Mouse (Mus musculus): ENCODE results near the gene Gm19345. TPM values are rescaled to one million over a fixed set of nuclear protein-coding genes. Genes with fewer than 3 reads are reported as not detected.

The Gm19345 gene
- polyA plus RNA-seq, 1 experiment from 2014 or later: 1.4 TPM

- H3K9me3 ChIP-seq: no peaks in the 10 kb centered on the region
- H3K4me2 ChIP-seq (replicated peaks): no peak overlapping the region
- no peaks in the 10 kb centered on the region for H3K36me3 ChIP-seq
- H3K4me1 ChIP-seq: no peaks in the 10 kb centered on the region
- H3K27me3 ChIP-seq: no peaks in the 10 kb centered on the region
- no peak overlapping the region for H3K4me3 ChIP-seq
- H3K27ac ChIP-seq (replicated peaks): no peak overlapping the region
- no peak for ATAC-seq (ENCODE audit: low FRiP score, low read depth)
- H3K9ac ChIP-seq (replicated peaks): no peak overlapping the region
- 82% methylated on average over 10 of the region's 10 CpGs for WGBS
Measured at GRCm38 (mm10) chr7:19859740-19860139, 7.9 kb downstream of the Gm19345 start.

DNA sequence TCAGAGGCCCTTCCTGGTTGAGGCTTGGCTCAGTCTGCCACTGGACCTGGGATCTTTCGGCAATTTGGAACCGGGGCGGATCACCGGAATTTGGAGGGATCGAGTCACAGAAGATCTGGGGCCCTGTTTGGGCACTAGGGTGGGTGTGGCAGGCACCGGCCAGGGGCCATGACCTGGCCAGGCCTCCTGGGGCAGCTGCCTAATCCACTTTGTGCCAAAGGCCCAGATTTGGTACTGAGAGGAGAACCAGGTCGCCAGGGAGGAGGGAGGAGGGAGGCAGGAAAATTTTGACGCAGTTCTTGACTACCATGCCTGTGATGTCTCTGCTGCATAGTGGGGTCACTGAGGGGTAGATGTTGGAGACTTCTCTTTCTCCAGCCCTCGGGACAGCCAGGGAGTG, 9.4 kb downstream of the Gm19345 start, which contains the start of gene Ceacam16:
Gene Ceacam16, minus strand, starts transcription at position 101 of the 400 bp plus-strand sequence.
- Histone ChIP-seq H3K4me2 (replicated peaks) (no peak within 1 kb of the TSS), H3K4me1 (no peaks in the 10 kb centered on the region), H3K9me3 (no peaks in the 10 kb centered on the region), H3K36me3 (no peaks in the 10 kb centered on the region), H3K4me3 (no peak within 1 kb of the TSS), H3K27ac (replicated peaks) (no peak within 1 kb of the TSS), H3K9ac (replicated peaks) (no peak within 1 kb of the TSS), H3K27me3 (no peaks in the 10 kb centered on the region)
- 82% methylated on average over 9 of the region's 9 CpGs for WGBS
- ATAC-seq (ENCODE audit: low FRiP score, low read depth): no peak

GRCm38 (mm10) chr7:19864241-19864640, 12.4 kb downstream of the Gm19345 start:
- no peak overlapping the region for H3K4me3 ChIP-seq
- H3K27ac ChIP-seq (replicated peaks): no peak overlapping the region
- no peaks in the 10 kb centered on the region for H3K27me3 ChIP-seq
- H3K9me3 ChIP-seq: no peaks in the 10 kb centered on the region
- no peak for ATAC-seq (ENCODE audit: low FRiP score, low read depth)
- H3K4me1 ChIP-seq: no peaks in the 10 kb centered on the region
- H3K9ac ChIP-seq (replicated peaks): no peak overlapping the region
- WGBS: 36% methylated on average over 2 of the region's 2 CpGs
- H3K36me3 ChIP-seq: no peaks in the 10 kb centered on the region
- no peak overlapping the region for H3K4me2 ChIP-seq (replicated peaks)

- Histone ChIP-seq H3K27ac (replicated peaks) (no peak overlapping the region), H3K4me3 (no peak overlapping the region), H3K27me3 (no peaks in the 10 kb centered on the region), H3K4me1 (no peaks in the 10 kb centered on the region), H3K36me3 (no peaks in the 10 kb centered on the region), H3K9ac (replicated peaks) (no peak overlapping the region), H3K4me2 (replicated peaks) (no peak overlapping the region), H3K9me3 (no peaks in the 10 kb centered on the region)
- 85% methylated on average over 8 of the region's 8 CpGs for WGBS
- ATAC-seq (ENCODE audit: low FRiP score, low read depth): no peak
Measured at GRCm38 (mm10) chr7:19865246-19866036, 13.6 kb downstream of the Gm19345 start.

GRCm38 (mm10) chr7:19866490-19866889, 14.7 kb downstream of the Gm19345 start:
- Histone ChIP-seq H3K36me3 (no peaks in the 10 kb centered on the region), H3K9ac (replicated peaks) (no peak overlapping the region), H3K27ac (replicated peaks) (no peak overlapping the region), H3K4me2 (replicated peaks) (no peak overlapping the region), H3K27me3 (no peaks in the 10 kb centered on the region), H3K4me1 (no peaks in the 10 kb centered on the region), H3K9me3 (no peaks in the 10 kb centered on the region), H3K4me3 (no peak overlapping the region)
- ATAC-seq (ENCODE audit: low FRiP score, low read depth): no peak
- 88% methylated on average over 6 of the region's 6 CpGs for WGBS

DNA sequence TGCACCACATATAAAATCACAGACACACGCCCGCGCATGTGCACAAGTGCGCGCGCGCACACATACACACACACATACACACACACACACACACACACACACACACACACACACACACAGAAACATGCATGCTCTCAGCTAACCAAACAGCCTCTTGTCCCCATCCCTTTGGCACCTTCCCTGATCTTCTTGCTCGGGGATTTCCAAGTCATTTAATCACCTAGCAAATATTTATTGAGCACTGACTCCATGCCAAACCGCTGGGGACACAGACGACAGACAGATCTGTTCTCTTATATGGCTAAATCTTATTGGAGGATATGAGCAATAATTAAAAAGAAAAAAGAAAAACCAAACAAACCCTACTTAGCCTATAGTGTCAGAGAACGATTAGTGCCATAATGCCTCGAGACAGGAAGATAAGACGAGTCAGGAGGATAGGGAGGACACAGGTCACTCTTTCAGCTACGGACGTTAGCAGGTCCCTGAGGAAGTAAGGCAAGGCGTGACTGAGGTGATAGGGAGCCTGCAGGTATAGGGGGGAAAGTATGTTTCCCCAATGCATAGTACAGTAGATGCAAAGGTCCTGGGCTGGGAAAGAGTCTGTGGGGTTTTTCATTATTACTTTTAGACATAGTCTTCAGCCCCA, 16.1 kb downstream of the Gm19345 start:
- no peak overlapping the region for H3K27ac ChIP-seq (replicated peaks)
- no peaks in the 10 kb centered on the region for H3K9me3 ChIP-seq
- no peaks in the 10 kb centered on the region for H3K27me3 ChIP-seq
- no peak overlapping the region for H3K4me3 ChIP-seq
- H3K4me1 ChIP-seq: no peaks in the 10 kb centered on the region
- H3K36me3 ChIP-seq: no peaks in the 10 kb centered on the region
- H3K9ac ChIP-seq (replicated peaks): no peak overlapping the region
- WGBS: 86% methylated on average over 16 of the region's 16 CpGs
- no peak for ATAC-seq (ENCODE audit: low FRiP score, low read depth)
- H3K4me2 ChIP-seq (replicated peaks): no peak overlapping the region

DNA sequence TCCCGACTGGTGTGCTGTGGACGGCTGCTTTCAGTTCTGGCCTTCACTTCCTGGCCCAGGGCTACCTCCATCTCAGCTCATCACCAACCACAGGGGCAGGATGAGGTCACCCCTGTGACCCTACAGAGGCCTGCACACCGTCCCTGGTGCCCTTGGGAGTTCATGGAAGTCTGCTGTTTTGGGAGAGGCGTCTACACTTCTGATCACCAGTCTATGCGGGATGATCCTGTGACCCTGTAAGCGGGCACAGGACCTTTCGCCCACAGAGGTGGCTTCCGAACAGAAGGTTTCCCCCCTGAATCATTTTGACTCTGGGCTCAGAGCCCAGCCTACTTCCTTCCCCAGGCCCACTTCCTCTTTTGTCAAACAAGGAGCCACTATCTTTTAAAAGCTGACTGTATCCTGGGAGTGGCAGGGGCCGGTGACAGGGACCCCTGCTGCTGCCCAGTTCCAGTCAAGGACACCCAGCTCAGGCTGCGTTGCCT, 19.4 kb downstream of the Gm19345 start:
- Histone ChIP-seq H3K27me3 (no peaks in the 10 kb centered on the region), H3K4me1 (no peaks in the 10 kb centered on the region), H3K4me2 (replicated peaks) (no peak overlapping the region), H3K4me3 (no peak overlapping the region), H3K36me3 (no peaks in the 10 kb centered on the region), H3K9me3 (no peaks in the 10 kb centered on the region), H3K9ac (replicated peaks) (no peak overlapping the region), H3K27ac (replicated peaks) (no peak overlapping the region)
- ATAC-seq (ENCODE audit: low FRiP score, low read depth): no peak
- WGBS: 70% methylated on average over 10 of the region's 10 CpGs

DNA sequence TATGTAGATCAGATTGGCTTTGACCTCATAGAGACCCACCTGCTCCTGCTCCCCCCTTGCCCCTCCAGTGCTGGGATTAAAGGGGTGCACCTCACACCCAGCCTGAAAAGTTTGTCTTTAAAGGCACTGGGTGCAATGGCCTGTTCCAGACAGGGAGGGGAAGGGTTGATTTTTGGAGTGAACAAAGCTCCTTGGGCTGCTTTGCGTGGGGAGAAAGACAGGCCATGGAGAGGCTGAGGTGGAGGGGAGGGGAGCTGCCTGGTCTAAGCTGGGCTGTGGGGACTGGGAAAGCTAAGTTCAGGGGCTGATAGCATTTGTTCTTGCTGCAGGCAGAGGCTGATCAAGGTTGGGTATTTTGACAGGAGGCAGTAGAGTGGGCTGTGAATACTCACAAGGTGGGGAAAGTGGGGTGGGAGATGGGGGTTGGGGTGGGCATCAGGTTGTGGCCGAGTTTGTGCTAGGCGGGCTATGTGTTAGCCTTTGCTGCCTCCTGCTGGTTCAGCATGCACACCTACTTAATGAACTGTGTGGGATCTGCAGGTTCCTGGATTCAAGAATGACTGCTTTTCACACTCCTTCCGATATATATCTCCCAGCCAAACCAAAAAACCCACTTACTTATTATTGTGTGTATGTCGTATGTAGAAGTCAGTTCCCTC, 20.3 kb downstream of the Gm19345 start:
- 47% methylated on average over 5 of the region's 5 CpGs for WGBS
- H3K27me3 ChIP-seq: no peaks in the 10 kb centered on the region
- H3K9me3 ChIP-seq: no peaks in the 10 kb centered on the region
- no peak for ATAC-seq (ENCODE audit: low FRiP score, low read depth)
- no peak overlapping the region for H3K4me3 ChIP-seq
- H3K4me2 ChIP-seq (replicated peaks): no peak overlapping the region
- no peak overlapping the region for H3K27ac ChIP-seq (replicated peaks)
- H3K4me1 ChIP-seq: no peaks in the 10 kb centered on the region
- no peak overlapping the region for H3K9ac ChIP-seq (replicated peaks)
- no peaks in the 10 kb centered on the region for H3K36me3 ChIP-seq

- peak; percentile 17; the same call in 1 of the 2 replicates for ATAC-seq (ENCODE audit: low FRiP score, low read depth)
- 54% methylated on average over 13 of the region's 13 CpGs for WGBS
- Histone ChIP-seq H3K4me2 (replicated peaks) (no peak overlapping the region), H3K4me1 (no peaks in the 10 kb centered on the region), H3K27me3 (no peaks in the 10 kb centered on the region), H3K9me3 (no peaks in the 10 kb centered on the region), H3K9ac (replicated peaks) (no peak overlapping the region), H3K27ac (replicated peaks) (no peak overlapping the region), H3K4me3 (no peak overlapping the region), H3K36me3 (no peaks in the 10 kb centered on the region)
Measured at GRCm38 (mm10) chr7:19875948-19876682, 24.3 kb downstream of the Gm19345 start.

DNA sequence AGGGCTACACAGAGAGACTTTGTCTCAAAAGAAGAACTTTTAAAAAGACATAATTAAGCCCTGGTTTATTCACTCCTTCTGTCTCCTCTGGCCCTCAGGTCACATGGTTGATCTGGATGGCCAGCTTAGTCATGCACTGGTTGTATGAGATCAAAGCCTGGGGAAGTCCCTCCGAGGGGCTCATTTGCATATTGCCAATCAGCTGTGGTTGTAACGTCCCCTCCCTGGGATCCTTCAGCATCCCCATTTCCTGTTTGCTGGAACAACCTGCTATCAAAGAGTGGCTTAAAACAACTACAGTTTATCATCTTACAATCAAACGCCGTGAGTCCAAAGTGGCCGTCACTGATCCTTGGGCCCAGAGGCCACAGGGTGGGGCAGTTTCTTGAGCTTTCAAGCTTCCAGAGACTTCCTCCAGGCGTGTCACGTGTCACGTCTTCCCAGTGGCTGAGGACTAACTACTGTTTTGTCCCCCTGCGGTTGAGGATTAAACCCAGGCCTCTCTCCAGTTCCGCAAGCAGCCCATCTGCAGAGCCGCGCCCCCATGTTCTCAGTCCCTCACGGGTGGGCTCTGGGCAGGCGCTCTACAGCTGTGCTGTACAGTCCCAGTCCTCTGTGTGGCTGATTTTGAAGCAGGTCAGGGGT, 25.1 kb downstream of the Gm19345 start:
- peak; percentile 61 for ATAC-seq (ENCODE audit: low FRiP score, low read depth)
- H3K9ac ChIP-seq (replicated peaks): no peak overlapping the region
- H3K4me2 ChIP-seq (replicated peaks): no peak overlapping the region
- H3K4me3 ChIP-seq: no peak overlapping the region
- 50% methylated on average over 14 of the region's 14 CpGs for WGBS
- H3K27ac ChIP-seq (replicated peaks): no peak overlapping the region
- no peaks in the 10 kb centered on the region for H3K27me3 ChIP-seq
- H3K9me3 ChIP-seq: no peaks in the 10 kb centered on the region
- no peaks in the 10 kb centered on the region for H3K36me3 ChIP-seq
- no peaks in the 10 kb centered on the region for H3K4me1 ChIP-seq

DNA sequence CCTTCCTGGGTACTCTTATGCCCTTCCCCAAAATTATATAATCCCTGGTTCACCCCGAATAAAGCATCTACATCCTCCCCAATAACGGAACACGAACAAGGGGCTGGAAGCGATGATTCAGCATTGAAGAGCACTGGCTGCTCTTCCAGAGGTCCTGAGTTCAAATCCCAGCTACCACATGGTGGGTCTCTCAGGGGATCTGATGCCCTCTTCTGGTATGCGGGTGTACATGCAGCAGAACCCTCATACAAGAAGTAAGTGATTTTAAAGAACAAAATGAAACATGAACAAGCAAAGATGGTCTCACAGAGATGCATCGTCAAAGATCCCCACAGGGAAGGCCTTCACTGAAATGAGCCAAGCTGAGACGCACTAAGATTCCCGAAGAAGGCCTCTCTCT, 29.0 kb downstream of the Gm19345 start:
- H3K36me3 ChIP-seq: no peaks in the 10 kb centered on the region
- no peaks in the 10 kb centered on the region; the same call in none of the 2 replicates for H3K9me3 ChIP-seq
- no peak overlapping the region for H3K9ac ChIP-seq (replicated peaks)
- no peak overlapping the region for H3K27ac ChIP-seq (replicated peaks)
- H3K4me3 ChIP-seq: no peak overlapping the region
- 81% methylated on average over 8 of the region's 8 CpGs for WGBS
- H3K4me2 ChIP-seq (replicated peaks): no peak overlapping the region
- ATAC-seq (ENCODE audit: low FRiP score, low read depth): no peak
- H3K27me3 ChIP-seq: no peaks in the 10 kb centered on the region
- no peaks in the 10 kb centered on the region for H3K4me1 ChIP-seq
